19 mouse cellular contexts compared by ENCODE assay signal in the genomic region with DNA sequence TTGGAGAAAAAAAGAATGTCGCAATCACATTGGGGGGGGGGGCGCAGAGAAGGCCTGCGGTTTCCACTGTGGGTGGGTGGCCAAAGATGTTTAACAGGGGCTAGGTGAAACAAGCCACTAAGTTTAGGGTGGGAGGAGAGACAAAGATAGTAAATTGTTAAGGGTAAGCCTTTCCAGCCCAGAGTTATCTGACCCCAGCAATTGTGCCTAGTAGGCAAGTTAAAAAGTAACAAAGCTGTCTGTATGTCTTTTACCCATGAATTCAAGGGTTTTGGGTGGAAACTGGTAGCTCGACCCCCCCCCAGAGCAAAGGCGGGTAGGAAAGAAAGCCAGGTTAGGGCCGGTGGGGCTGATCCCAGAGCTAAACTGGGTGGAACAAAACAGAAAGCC. TPM values are rescaled to one million over a fixed set of nuclear protein-coding genes. Genes with fewer than 3 reads are reported as not detected.
DNase-seq lines count a peak whose midpoint lies in the region; ATAC-seq and TF ChIP-seq lines count a peak whose summit lies in the region.
"Had no signal": no experiment of that assay in that cellular context is flagged by ENCODE, and none has a peak within 500 bp of the region (broad histone marks: within the 10 kb centered on the region; RNA-seq: fewer than 3 reads in every experiment).

No protein-coding gene starts in this region.

- H3K4me3 ChIP-seq in forebrain, embryonic 14.5 days (ENCODE audit: low read depth, low read length), result no peak overlapping the region
- no peak overlapping the region for H3K4me3 ChIP-seq in forebrain, embryonic 13.5 days
- no peak overlapping the region for H3K4me3 ChIP-seq in kidney, embryonic 15.5 days (replicated peaks)
- no peak overlapping the region for H3K4me3 ChIP-seq in C2C12 (ENCODE audit: insufficient read depth, poor library complexity, severe bottlenecking)
- no peak overlapping the region for H3K4me3 ChIP-seq in liver, embryonic 13.5 days (replicated peaks)
- H3K4me3 ChIP-seq in midbrain, embryonic 16.5 days (ENCODE audit: low read depth, low read length), result no peak overlapping the region
- H3K4me3 ChIP-seq: forebrain, embryonic 15.5 days; heart, adult 2 months; limb, embryonic 15.5 days; neural tube, embryonic 12.5 days had no signal

- H3K4me2 ChIP-seq in forebrain, embryonic 14.5 days (ENCODE audit: low read length), result no peak overlapping the region
- H3K4me2 ChIP-seq in forebrain, embryonic 13.5 days, result no peak overlapping the region
- 0 out of 2 replicates have a peak overlapping the region, but pooled peaks have one; percentile 32 for H3K4me2 ChIP-seq in kidney, embryonic 15.5 days
- H3K4me2 ChIP-seq in liver, embryonic 13.5 days, result peak overlapping the region; percentile 17
- no peak overlapping the region for H3K4me2 ChIP-seq in midbrain, embryonic 16.5 days (ENCODE audit: low read length)
- H3K4me2 ChIP-seq: forebrain, embryonic 15.5 days; hindbrain, embryonic 14.5 days; limb, embryonic 15.5 days; neural tube, embryonic 12.5 days had no signal

- no peak overlapping the region for H3K9ac ChIP-seq in forebrain, embryonic 14.5 days (ENCODE audit: low read length)
- H3K9ac ChIP-seq in forebrain, embryonic 13.5 days, result no peak overlapping the region
- H3K9ac ChIP-seq in kidney, embryonic 15.5 days, result no peak overlapping the region
- H3K9ac ChIP-seq in liver, embryonic 13.5 days, result no peak overlapping the region
- H3K9ac ChIP-seq in midbrain, embryonic 16.5 days (ENCODE audit: low read depth, low read length), result no peak overlapping the region
- H3K9ac ChIP-seq: forebrain, embryonic 15.5 days; hindbrain, embryonic 14.5 days; limb, embryonic 15.5 days; neural tube, embryonic 12.5 days had no signal

- 82% methylated on average over 6 of the region's 6 CpGs for WGBS in forebrain, embryonic 14.5 days
- 77% methylated on average over 6 of the region's 6 CpGs for WGBS in forebrain, embryonic 13.5 days
- whole genome bisulfite sequencing in kidney, embryonic 15.5 days, result 32% methylated on average over 6 of the region's 6 CpGs
- WGBS in liver, embryonic 13.5 days (ENCODE audit: insufficient replicate concordance), result 51% methylated on average over 6 of the region's 6 CpGs
- WGBS in midbrain, embryonic 16.5 days, result 80% methylated on average over 6 of the region's 6 CpGs

- DNase-seq in forebrain, embryonic 14.5 days (ENCODE audit: low spot score), result no peak
- DNase-seq in kidney, adult 11 months, result no peak
- no peak for DNase-seq in liver, embryonic 13.5 days
- DNase-seq in frontal cortex, adult 2 months (ENCODE audit: extremely low spot score in 1 of 2, low spot score in 1 of 2), result no peak
- DNase-seq: adrenal gland, adult 2 months; gastrocnemius, postnatal 10 days; heart, adult 2 months; heart, postnatal 10 days; kidney, postnatal 36 days; thymus, postnatal 4 days had no signal

- peak overlapping the region; percentile 55; the same call in 1 of the 2 replicates for H3K27ac ChIP-seq in forebrain, embryonic 14.5 days (ENCODE audit: low read depth, low read length)
- H3K27ac ChIP-seq in forebrain, embryonic 13.5 days, result no peak overlapping the region
- H3K27ac ChIP-seq in kidney, embryonic 15.5 days, result peak overlapping the region; percentile 68
- H3K27ac ChIP-seq in liver, embryonic 13.5 days, result peak overlapping the region; percentile 68
- no peak overlapping the region for H3K27ac ChIP-seq in midbrain, embryonic 16.5 days (ENCODE audit: low read length)
- H3K27ac ChIP-seq: heart, adult 2 months; hindbrain, embryonic 14.5 days; limb, embryonic 15.5 days; neural tube, embryonic 12.5 days had no signal

- no peak overlapping the region for H3ac ChIP-seq in C2C12 (ENCODE audit: control insufficient read depth, insufficient read length, low read depth)

- no peaks in the 10 kb centered on the region for H3K79me2 ChIP-seq in C2C12 (ENCODE audit: control insufficient read depth, insufficient read depth)

- H3K36me3 ChIP-seq in forebrain, embryonic 14.5 days (ENCODE audit: control insufficient read depth, insufficient read depth, low read length), result no peaks in the 10 kb centered on the region
- H3K36me3 ChIP-seq in forebrain, embryonic 13.5 days (ENCODE audit: poor library complexity, severe bottlenecking), result no peaks in the 10 kb centered on the region
- 0 out of 2 replicates have a peak, but pooled peaks cover 4% of the 10 kb centered on the region for H3K36me3 ChIP-seq in kidney, embryonic 15.5 days
- H3K36me3 ChIP-seq in C2C12 (ENCODE audit: control insufficient read depth, insufficient read depth), result no peaks in the 10 kb centered on the region
- no peaks in the 10 kb centered on the region for H3K36me3 ChIP-seq in liver, embryonic 13.5 days
- H3K36me3 ChIP-seq in midbrain, embryonic 16.5 days (ENCODE audit: control insufficient read depth, insufficient read depth, low read length), result no peaks in the 10 kb centered on the region
- H3K36me3 ChIP-seq: forebrain, embryonic 15.5 days; limb, embryonic 15.5 days; neural tube, embryonic 12.5 days had no signal

- no peaks in the 10 kb centered on the region for H3K79me3 ChIP-seq in C2C12 (ENCODE audit: low read depth)

- no peak for TF ChIP-seq CTCF in C2C12 (IDR thresholded peaks at IDR 0.05; ENCODE audit: control insufficient read depth, insufficient read depth, insufficient read length)

- H3K4me1 ChIP-seq in forebrain, embryonic 14.5 days (ENCODE audit: control insufficient read depth, insufficient read depth, low read length), result no peaks in the 10 kb centered on the region
- H3K4me1 ChIP-seq in forebrain, embryonic 13.5 days, result no peaks in the 10 kb centered on the region
- H3K4me1 ChIP-seq in kidney, embryonic 15.5 days, result peaks cover 5% of the 10 kb centered on the region; the same call in 1 of the 2 replicates
- peaks cover 14% of the 10 kb centered on the region for H3K4me1 ChIP-seq in liver, embryonic 13.5 days (replicated peaks)
- no peaks in the 10 kb centered on the region for H3K4me1 ChIP-seq in midbrain, embryonic 16.5 days (ENCODE audit: control insufficient read depth, insufficient read depth, low read length)
- H3K4me1 ChIP-seq: limb, embryonic 15.5 days; neural tube, embryonic 12.5 days had no signal

- H3K9me3 ChIP-seq in forebrain, embryonic 14.5 days (replicated peaks; ENCODE audit: control insufficient read depth, low read length), result no peaks in the 10 kb centered on the region
- H3K9me3 ChIP-seq in forebrain, embryonic 13.5 days (replicated peaks), result no peaks in the 10 kb centered on the region
- no peaks in the 10 kb centered on the region for H3K9me3 ChIP-seq in kidney, embryonic 15.5 days (replicated peaks)
- no peaks in the 10 kb centered on the region for H3K9me3 ChIP-seq in liver, embryonic 13.5 days (replicated peaks)
- no peaks in the 10 kb centered on the region for H3K9me3 ChIP-seq in midbrain, embryonic 16.5 days (replicated peaks; ENCODE audit: control insufficient read depth, low read length, poor library complexity, severe bottlenecking)
- H3K9me3 ChIP-seq: forebrain, embryonic 15.5 days; limb, embryonic 15.5 days; neural tube, embryonic 12.5 days had no signal

- no peak for ATAC-seq in forebrain, embryonic 14.5 days
- ATAC-seq in forebrain, embryonic 13.5 days, result no peak
- peak; percentile 49 for ATAC-seq in kidney, embryonic 15.5 days (replicated peaks; ENCODE audit: low FRiP score)
- ATAC-seq in liver, embryonic 13.5 days (ENCODE audit: low read depth), result 0 out of 2 replicates have a peak, but pooled peaks have one; percentile 24
- ATAC-seq in midbrain, embryonic 16.5 days, result no peak

- H3K27me3 ChIP-seq in forebrain, embryonic 14.5 days (replicated peaks; ENCODE audit: control insufficient read depth, insufficient read depth, low read length), result no peaks in the 10 kb centered on the region
- no peaks in the 10 kb centered on the region for H3K27me3 ChIP-seq in forebrain, embryonic 13.5 days
- H3K27me3 ChIP-seq in kidney, embryonic 15.5 days, result no peaks in the 10 kb centered on the region
- no peaks in the 10 kb centered on the region for H3K27me3 ChIP-seq in C2C12 (ENCODE audit: control insufficient read depth, insufficient read depth, insufficient read length)
- no peaks in the 10 kb centered on the region for H3K27me3 ChIP-seq in liver, embryonic 13.5 days
- H3K27me3 ChIP-seq in midbrain, embryonic 16.5 days (ENCODE audit: control insufficient read depth, insufficient read depth, low read depth, low read length), result no peaks in the 10 kb centered on the region
- H3K27me3 ChIP-seq: CH12.LX; forebrain, embryonic 15.5 days; limb, embryonic 15.5 days; neural tube, embryonic 12.5 days had no signal

TF ChIP-seq in C2C12, 6 proteins besides CTCF, POLR2A, EP300 and RAD21:
- TF ChIP-seq FOSL1 (IDR thresholded peaks at IDR 0.05; ENCODE audit: insufficient read depth, low read length, poor library complexity, severe bottlenecking), result no peak
- TF ChIP-seq MYOG (IDR thresholded peaks at IDR 0.05; ENCODE audit: control insufficient read depth, extremely low read depth, insufficient read length), result no peak
- peak; percentile 1 for TF ChIP-seq CEBPB (IDR thresholded peaks at IDR 0.05; ENCODE audit: low read depth)

RNA-seq across cellular contexts. Expression of a gene that starts 25.9 kb away (rescaled TPM):
- polyA plus RNA-seq in forebrain, embryonic 14.5 days (2014; fragmentation: Nextera tagmentation; extraction: Ambion mirVana), result 5.6 and 10.5 TPM in 2 replicates
- 2.8 and 3.5 TPM in 2 replicates for polyA plus RNA-seq in forebrain, embryonic 13.5 days (2015; fragmentation: Nextera tagmentation; extraction: Ambion mirVana)
- 26.1 and 27.4 TPM in 2 replicates for polyA plus RNA-seq in kidney, embryonic 15.5 days (2015; fragmentation: Nextera tagmentation; extraction: Ambion mirVana)
- polyA plus RNA-seq in C2C12 (2012; fragmentation: generic; extraction: Trizol), result 0.42 TPM
- polyA plus RNA-seq in liver, embryonic 13.5 days (2015; fragmentation: Nextera tagmentation; extraction: Ambion mirVana), result 5.3 and 6.4 TPM in 2 replicates
- 7.7 and 8.3 TPM in 2 replicates for polyA plus RNA-seq in frontal cortex, adult 2 months (2012; rRNA removed)
- 9.4 and 9.9 TPM in 2 replicates for polyA plus RNA-seq in midbrain, embryonic 16.5 days (2015; fragmentation: Nextera tagmentation; extraction: Ambion mirVana)

RNA-seq across cellular contexts. Expression of a gene that starts 34.3 kb away (rescaled TPM):
- polyA plus RNA-seq in forebrain, embryonic 14.5 days (2014; fragmentation: Nextera tagmentation; extraction: Ambion mirVana), result 63.0 and 64.8 TPM in 2 replicates
- 72.1 and 77.1 TPM in 2 replicates for polyA plus RNA-seq in forebrain, embryonic 13.5 days (2015; fragmentation: Nextera tagmentation; extraction: Ambion mirVana)
- 81.4 and 82.1 TPM in 2 replicates for polyA plus RNA-seq in kidney, embryonic 15.5 days (2015; fragmentation: Nextera tagmentation; extraction: Ambion mirVana)
- 19.4 TPM for polyA plus RNA-seq in C2C12 (2012; fragmentation: generic; extraction: Trizol)
- polyA plus RNA-seq in liver, embryonic 13.5 days (2015; fragmentation: Nextera tagmentation; extraction: Ambion mirVana), result 42.5 and 47.7 TPM in 2 replicates
- polyA plus RNA-seq in frontal cortex, adult 2 months (2012; rRNA removed), result 53.2 and 64.2 TPM in 2 replicates
- polyA plus RNA-seq in midbrain, embryonic 16.5 days (2015; fragmentation: Nextera tagmentation; extraction: Ambion mirVana), result 71.7 and 73.4 TPM in 2 replicates

Comparison
In these comparisons a context has a peak if more than half of its experiments do, and no peak if none do; other contexts are left out.
1. H3K27ac ChIP-seq: peak in forebrain, embryonic 14.5 days (single experiment), kidney, embryonic 15.5 days (single experiment) and liver, embryonic 13.5 days (single experiment); none in forebrain, embryonic 13.5 days (single experiment) and midbrain, embryonic 16.5 days (single experiment).
2. ATAC-seq: peak in kidney, embryonic 15.5 days (single experiment) and liver, embryonic 13.5 days (single experiment); none in forebrain, embryonic 14.5 days (single experiment), forebrain, embryonic 13.5 days (single experiment) and midbrain, embryonic 16.5 days (single experiment).
3. H3K4me2 ChIP-seq: peak in kidney, embryonic 15.5 days (single experiment) and liver, embryonic 13.5 days (single experiment); none in forebrain, embryonic 14.5 days (single experiment), forebrain, embryonic 13.5 days (single experiment) and midbrain, embryonic 16.5 days (single experiment).